Mouse (Mus musculus) kidney, postnatal 25 days (tissue): Measurements from ENCODE around the gene Mrs2.
A peak's percentile ranks its signal among the peaks of the same experiment; 100 is the strongest.
"Not testable (repeated sequence)": the region's sequence is repeated elsewhere in the genome, so short reads cannot be mapped to it uniquely, and the experiment has no call there.

Source experiments
- DNase-seq, 2 experiments: peaks; one replicate each; pipeline ENCODE4 v3.0.0; 2021; ENCODE audit warnings: mixed read lengths in 2 of 2

The Mrs2 gene

DNA sequence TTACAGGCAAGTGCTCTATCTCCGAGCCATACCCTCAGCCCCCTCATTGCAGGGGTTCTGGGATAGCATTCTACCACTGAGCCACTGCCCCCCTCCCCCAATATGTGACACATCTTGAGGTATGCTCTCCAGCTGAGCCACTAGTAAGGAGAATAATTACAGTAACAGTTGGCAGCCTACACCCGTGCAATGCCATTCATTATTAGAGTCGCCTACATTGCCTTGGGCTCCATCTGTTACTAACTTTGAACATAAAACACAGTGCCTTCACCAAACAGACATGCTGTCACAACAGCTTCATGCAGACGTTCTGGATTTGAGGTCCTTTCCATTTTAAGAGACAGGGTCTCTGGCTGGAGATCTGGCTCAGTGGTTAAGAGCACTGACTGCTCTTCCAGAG is 43.8 kb downstream of the Mrs2 start:
- no peak for DNase-seq

DNA sequence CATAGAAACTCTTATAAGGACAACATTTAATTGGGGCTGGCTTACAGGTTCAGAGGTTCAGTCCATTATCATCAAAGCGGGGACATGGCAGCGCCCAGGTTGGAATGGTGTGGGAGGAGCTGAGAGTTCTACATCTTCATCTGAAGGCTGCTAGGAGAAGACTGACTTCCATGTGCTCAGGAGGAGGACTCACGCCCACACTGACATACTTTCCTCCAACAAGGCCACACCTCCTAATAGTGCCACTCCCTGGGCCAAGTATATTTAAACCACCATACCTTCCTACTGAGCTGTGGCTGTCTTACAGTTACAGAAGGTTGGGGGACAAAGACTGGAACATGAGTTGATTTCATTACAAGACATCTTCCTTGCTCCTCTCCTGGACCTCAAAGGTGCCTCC is 48.4 kb downstream of the Mrs2 start:
- DNase-seq, result not testable (repeated sequence)

DNA sequence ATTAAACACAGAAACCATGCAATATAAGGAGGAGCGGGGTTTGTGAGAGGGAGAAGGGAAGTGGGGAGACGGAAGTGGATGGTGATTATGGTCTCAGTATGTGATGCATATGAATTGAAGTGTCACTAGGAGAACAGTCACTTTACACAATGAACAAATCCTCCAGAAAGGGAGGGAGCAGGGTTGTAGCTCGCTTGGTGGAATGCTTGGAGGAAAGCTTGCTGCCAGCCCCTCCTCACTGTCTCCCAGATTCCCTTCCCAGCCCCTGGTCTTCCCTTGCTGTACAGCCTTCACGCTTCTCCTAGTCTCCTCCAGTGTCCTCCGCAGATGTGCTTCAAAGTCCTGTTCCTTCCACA is 54.4 kb downstream of the Mrs2 start:
- no peak for DNase-seq

DNA sequence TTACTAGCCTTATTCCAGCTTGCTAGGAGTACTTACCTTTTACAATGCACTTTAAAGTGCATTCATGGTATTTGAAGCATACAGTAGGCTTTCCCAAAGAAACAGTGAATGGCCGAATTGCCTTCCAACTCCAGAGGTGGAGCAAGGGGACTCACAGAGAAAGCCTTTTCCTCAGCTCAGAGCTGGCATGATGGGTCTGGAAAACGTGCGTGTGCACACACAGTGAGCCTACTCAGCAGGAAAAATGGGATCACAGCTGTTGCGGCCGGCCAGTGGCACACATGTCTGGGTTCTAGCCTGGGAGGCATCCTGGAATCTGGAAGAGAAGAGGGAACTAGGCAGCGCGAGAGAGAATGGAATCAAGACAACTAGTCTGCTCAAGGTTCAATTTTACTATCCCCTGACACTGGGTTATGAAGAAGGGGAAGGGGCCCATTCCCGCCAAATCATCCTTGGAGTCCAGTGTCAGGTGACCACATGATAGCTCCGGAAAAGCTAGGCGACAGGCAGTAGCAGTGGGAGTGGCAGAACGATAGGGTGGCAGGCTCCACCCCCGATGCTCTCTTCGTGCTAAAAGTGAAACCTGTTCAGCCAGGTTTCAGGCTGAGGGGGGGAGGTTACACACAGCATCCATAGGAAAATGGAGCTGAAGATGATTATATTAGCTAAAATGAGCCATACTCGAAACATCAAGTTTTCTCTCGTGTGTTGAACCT is 54.9 kb downstream of the Mrs2 start:
- DNase-seq, result no peak

DNA sequence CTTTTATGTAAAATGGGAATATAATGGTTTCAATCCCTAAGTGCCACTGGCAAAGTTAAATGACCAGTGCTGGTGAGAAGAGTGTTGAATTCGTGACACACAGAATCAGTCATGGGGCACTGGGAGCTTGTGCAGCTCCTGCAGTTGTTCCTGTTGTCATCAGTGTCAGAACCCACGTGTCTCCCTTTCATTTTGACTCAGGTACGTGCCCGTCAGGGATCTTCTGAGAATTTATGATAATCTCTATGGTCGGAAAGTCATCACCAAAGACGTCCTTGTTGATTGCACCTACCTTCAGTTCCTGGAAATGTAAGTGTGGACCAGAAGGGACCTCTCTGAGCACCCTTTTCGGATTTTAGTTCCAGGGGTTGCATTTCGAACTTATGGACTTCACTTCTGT is 58.1 kb downstream of the Mrs2 start:
- DNase-seq, result no peak

DNA sequence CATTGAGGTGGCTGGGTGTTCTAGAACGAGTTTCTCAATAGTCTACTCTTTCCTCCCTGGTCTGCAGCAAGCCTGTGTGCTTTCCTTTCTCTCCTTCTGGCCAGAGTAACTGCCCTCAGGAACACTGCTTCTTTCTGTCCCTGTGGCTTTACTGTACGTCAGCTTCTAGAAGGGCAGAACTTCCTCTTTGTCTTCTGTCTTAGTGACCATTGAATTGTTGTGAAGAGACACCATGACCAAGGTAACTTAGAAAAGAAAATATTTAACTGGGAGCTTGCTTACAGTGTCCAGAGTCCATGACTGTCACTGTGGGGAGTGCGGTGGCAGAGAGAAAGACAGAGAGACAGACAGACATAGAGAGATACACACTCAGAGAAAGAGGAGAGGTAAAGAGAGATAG is 60.1 kb downstream of the Mrs2 start:
- DNase-seq, result no peak

DNA sequence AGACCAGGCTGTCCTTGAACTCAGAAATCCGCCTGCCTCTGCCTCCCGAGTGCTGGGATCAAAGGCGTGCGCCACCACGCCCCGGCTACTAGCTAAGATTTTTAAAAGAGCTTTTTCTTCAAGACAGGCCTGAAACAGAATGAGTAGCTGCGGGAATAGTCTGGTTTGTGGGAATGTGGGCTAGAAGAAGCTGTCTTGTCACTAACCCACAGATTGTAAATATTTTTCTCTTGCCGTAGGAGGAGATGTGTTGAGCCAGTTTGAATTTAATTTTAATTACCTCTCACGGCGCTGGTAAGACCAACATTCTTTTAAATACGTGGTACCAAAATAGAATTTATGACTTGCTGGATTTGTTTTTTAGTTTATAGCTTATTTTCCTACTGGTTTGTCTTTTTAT is 61.5 kb downstream of the Mrs2 start:
- no peak for DNase-seq

DNA sequence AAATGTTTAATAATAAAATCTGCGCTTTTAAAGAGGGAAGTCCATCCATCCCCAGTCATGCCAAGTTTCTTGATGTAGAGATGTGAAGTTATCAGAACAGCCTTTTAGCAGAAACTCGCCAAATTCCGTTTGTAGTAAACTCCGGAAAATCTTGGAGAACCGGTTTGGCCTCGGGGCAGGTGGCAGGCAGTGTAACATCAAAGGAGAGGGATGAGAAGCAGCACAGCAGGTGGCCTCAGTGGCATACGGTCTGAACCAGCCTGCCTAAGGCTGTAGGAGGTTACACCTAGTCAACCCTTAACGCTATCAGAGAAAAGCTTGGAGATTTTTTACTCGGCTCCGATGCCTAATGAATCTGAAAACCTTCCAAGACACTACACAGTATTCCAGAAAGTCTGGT is 64.7 kb downstream of the Mrs2 start:
- DNase-seq, result no peak

DNA sequence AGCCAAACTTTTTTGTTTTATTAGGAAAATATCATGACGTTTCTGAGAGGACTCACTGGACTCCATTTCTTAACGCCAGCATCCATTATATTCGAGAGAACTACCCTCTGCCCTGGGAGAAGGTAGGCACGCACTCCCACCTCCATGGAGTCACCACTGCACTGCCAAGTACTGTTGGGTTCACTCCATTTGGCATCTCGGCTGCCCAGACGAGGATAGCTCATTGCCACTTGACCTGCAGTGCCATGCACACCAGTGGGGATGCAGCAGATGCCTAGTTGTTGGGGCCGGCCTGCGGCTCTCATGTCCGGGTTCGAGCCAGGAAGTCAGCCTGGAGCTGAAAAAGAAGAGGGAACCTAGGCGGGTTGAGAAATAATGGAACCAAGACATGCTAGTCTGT is 65.1 kb downstream of the Mrs2 start:
- no peak for DNase-seq

DNA sequence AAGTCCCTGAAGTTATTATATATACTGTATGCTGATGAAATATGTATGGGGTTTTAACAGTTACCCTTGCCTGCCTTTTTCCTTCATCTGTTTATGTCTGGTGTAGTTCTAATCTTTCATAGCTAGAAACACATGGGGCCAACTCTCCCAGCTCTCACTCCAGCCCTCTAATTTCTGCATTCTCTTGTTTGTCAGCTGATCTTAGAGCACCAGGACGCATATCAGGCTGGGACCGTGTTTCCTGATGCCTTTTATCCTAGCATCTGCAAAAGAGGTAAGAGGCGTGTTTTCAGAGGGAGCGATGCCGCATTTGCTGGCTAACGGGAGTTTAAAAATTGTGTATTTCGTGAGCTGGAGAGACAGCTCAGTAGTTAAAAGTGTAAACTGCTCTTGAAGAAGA is 67.5 kb downstream of the Mrs2 start:
- no peak for DNase-seq

DNA sequence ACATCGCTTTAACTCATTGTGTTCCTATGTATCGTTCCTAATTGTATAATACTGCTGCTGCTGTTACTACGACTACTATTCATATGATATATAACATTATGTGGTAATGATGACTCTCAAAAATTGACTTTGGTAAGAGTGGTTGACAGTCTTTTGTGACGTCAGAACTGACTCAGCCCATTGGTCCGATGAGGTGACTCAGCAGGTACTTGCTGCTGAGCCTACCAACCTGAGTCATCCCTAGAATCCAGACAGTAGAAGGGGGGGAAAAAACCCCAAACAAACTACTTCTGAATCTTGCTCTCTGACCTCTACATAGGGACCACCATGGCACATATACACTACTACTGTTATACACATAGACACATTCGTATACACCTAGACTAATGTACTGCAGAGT is 71.3 kb downstream of the Mrs2 start:
- no peak for DNase-seq

DNA sequence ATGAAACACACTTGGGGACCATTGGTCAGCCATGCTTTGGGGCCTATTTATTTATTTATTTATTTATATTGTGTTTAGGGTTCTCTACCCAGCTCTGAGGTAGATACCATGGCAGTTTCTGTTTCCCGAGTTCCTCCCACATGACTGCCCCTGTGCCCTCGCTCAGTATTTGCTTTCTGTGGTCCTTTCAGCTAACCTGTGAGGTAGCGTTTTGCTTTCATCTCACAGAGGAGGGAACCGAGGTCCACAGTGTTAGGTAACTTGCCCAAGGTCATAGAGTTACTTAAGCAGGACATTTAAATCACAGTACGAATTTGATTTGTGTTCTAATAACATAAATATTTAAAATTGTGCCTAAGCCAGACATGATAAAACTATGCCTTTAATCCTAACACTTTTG is 73.0 kb downstream of the Mrs2 start:
- DNase-seq, result no peak

DNA sequence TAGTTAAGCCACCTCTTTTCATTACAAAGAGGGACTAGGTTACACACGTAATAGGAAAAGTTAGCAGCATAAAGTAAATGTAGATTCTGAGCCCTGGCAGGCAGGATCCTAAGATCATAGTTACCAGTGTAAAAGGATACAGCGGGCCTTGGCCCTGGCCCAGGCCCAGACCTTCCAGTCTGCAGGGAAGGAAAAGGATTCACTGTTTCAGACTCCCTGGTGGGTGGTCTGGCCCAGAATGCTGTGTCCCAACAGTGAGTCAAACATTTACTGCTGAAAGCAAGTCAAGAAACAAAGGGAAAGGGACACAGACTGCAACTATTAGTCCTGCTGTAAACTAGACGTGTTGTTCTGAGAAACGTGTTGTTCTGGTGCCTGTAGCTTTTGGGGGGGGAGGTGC is 74.6 kb downstream of the Mrs2 start:
- no peak for DNase-seq

DNA sequence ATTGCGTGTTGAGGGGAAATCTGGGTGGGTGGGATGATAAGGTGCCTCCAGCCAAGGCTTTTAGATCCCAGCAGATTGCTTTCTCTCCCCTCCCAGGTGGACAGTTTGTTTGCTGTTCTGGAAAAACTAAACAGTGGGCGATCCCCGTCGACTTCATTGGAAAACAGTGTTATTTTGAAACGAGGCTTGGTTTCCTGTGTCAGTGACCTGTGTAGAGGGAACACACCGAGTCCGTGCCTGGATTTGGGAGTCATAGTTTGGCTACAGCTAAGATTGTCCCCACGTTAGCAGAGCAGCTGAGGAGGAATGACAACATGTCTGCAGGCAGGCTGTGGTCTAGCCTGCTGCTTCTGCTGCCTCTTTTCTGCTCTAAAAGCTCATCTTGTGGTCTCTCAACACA is 76.9 kb downstream of the Mrs2 start:
- no peak for DNase-seq

DNA sequence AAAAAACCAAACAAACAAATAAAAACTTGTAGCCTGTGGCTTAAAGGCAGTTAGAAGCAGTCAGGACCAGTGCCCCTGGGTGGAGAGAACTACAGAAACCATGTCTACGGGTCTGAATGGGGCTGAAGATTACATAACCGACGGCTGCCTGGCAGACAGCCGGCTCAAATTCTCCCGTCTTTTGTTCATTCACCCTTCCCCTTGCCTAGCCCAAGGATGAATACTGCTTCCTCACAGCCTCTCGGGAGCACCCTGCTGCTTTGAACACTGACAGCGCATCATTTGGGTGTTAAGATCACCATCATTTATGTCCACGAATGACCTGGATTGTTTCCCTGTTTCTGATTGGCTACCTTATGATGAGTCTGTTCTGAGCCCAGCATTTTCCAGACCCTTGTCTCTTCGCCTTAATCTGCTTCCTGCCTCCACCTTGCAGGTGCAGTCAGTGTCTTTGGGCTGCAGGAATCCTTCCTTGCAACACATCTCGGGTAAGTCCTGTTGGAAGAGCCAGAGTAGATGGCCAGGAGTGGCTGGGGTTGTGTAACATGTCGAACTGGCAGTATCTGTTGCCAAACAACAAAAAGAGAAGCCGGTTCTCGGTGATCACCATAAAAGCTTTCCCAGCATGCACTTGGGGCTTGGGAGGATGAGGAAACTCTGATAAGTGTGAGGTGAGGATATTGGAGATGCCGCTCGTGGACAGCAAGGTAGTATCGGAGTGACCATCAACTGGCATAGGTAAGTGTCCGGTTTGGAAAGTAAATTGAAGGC is 77.5 kb downstream of the Mrs2 start, which contains the start of gene Gpld1:
Gene Gpld1 (plus strand): TSS at position 641 of the 771 bp plus-strand sequence.
- DNase-seq, result no peak

DNA sequence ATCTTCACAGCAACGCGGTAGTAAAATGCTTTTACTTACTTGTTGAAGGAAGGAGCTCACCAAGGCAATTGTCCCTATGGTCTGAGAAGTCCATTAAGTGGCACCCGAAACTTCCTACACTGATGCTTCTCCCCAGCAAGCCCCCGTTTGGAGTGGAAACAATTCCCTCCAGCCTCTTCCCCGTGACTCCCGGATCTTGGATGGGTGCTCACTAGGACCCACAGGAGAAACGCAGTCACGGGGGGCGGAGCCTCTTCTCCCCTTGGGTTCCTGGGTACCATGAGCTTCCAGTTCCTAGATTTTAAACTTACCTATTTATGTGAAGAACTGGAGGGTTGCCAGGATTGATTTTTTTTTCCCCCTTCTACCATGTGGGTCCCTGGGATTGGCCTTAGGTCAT is 80.7 kb downstream of the Mrs2 start:
- DNase-seq, result no peak

DNA sequence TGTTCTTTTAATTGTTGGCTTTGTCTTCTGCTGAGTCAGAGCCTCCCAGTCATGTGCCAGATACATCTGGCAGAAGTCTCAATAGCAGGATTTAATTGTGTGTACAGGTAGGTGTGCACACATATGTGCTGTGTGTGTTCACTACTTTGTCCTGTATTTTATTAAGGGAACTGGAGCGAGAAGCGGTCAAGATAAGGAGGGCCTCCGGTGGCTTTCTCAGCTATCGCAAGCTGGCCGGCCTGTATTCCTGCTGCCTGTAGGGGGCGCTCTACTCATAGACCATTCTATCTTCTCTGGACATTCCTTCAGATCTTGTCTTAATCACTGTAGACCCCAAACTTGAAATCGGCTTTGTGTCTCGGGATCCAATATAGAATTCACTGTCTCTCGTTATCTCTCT is 81.5 kb downstream of the Mrs2 start:
- DNase-seq, result peak; percentile 83 to 91

DNA sequence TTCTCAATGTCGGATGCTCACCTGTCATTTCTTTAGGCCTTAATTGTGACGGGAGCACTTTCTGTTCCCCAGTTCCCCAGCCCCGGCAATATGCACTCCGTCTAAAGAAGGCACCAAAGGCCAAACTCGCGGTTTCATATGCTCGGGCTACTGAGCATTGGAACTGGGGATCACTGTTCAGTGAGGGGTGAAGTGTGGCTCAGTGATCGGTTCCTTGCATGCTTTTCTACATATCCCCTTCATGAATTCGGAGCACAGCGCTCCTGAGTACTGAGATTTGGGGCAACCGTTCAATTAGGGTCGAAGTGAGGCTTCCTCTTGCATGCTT is 82.4 kb downstream of the Mrs2 start:
- no peak for DNase-seq
